Mouse (Mus musculus) forebrain, embryonic 13.5 days (tissue): ENCODE data around the gene Scfd2. TPM values are rescaled to one million over a fixed set of nuclear protein-coding genes. Genes with fewer than 3 reads are reported as not detected.

Source experiments
- ATAC-seq: fragments of 200-750 bp; cut with Nextera tagmentation; 2 replicates; pipeline ENCODE4 v1.8.0; 2017
- H3K27ac ChIP-seq: fragments of 300-500 bp; sonication (generic); 2 replicates; pipeline ENCODE4 v1.5.1; 2015; ENCODE audit warnings: inconsistent platforms, mild to moderate bottlenecking, moderate library complexity
- H3K27me3 ChIP-seq: fragments of 300-500 bp; sonication (generic); 2 replicates; pipeline ENCODE4 v1.6.1; 2015; ENCODE audit warnings: mild to moderate bottlenecking, inconsistent platforms
- H3K36me3 ChIP-seq: fragments of 300-500 bp; sonication (generic); 2 replicates; pipeline ENCODE4 v1.6.1; 2015; ENCODE audit warnings: mild to moderate bottlenecking, inconsistent platforms; ENCODE audit not compliant: poor library complexity, severe bottlenecking
- H3K4me1 ChIP-seq: fragments of 300-500 bp; sonication (generic); 2 replicates; pipeline ENCODE4 v1.6.1; 2015; ENCODE audit warnings: inconsistent platforms
- H3K4me2 ChIP-seq: fragments of 300-500 bp; sonication (generic); 2 replicates; pipeline ENCODE4 v1.6.1; 2015; ENCODE audit warnings: inconsistent platforms, mild to moderate bottlenecking, moderate library complexity
- H3K4me3 ChIP-seq: fragments of 300-500 bp; sonication (generic); 2 replicates; pipeline ENCODE4 v1.5.1; 2015; ENCODE audit warnings: mild to moderate bottlenecking, inconsistent platforms
- H3K9ac ChIP-seq: fragments of 300-500 bp; sonication (generic); 2 replicates; pipeline ENCODE4 v1.6.1; 2015; ENCODE audit warnings: mild to moderate bottlenecking, inconsistent platforms
- H3K9me3 ChIP-seq: fragments of 300-500 bp; sonication (generic); replicated peaks from 2 replicates; pipeline ENCODE4 v1.6.1; 2016; ENCODE audit warnings: inconsistent platforms
- WGBS: fragments of 180-500 bp; shearing (Covaris S2); methylation state at CpG from one replicate; pipeline ENCODE4 v1.1.7; 2015; 5-methylcytosine and 5-hydroxymethylcytosine counted together
- polyA plus RNA-seq: library from polyadenylated mRNA; unstranded; fragments of >200 nt; fragmentation: Nextera tagmentation; extraction: Ambion mirVana; gene quantifications from 2 replicates; pipeline ENCODE4 v1.2.1, GENCODE M21; 2015

Gene Scfd2
- polyA plus RNA-seq, 1 experiment from 2014 or later = 17.9 TPM

DNA sequence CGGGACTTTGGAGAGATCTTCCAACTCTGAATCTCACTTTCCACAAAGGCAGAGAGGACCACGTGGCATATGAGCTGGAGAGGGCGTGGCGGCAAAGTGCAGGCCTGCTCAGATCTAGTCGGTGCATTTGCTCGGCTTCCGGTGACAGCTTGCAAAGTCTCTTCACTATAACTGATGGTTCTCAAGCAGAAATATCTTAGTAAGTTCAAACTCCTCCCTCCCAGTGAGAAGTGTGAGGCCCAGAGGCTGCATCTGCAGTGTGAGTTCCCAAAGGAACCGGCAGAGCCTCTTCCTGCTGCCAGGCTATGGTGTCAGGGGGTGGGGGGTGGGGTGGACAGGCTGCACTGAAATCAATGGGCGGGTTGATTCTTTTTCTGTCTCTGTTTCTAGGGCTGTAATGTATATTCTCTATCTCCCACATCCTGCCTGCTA, 271.2 kb downstream of the Scfd2 start:
- H3K9me3 ChIP-seq = no peaks in the 10 kb centered on the region
- 49% methylated on average over 9 of the region's 9 CpGs for WGBS
- H3K4me3 ChIP-seq = no peak overlapping the region
- peaks cover 21% of the 10 kb centered on the region for H3K4me1 ChIP-seq
- peak overlapping the region; percentile 14; the same call in 1 of the 2 replicates for H3K27ac ChIP-seq
- H3K27me3 ChIP-seq = no peaks in the 10 kb centered on the region
- no peak overlapping the region for H3K4me2 ChIP-seq
- no peak overlapping the region for H3K9ac ChIP-seq
- H3K36me3 ChIP-seq = no peaks in the 10 kb centered on the region
- ATAC-seq = no peak

DNA sequence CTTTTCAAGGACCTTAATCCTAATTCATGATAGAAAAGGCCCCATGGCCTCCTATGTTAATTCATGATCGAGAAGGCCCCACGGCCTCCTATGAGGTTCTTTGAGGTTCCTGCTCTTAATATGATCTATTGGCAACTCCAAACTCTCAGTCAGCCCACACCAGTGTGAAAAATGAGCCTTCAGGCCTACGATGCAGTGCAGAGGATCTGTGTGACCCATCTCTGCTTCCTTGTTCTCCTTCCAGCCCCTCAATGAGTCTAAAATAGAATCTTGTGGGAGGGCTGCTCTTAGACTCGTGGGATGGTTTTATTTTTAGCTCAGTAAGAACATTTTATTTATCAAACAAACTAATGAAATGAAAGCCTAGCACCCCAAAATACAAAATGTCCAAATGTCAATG, 274.9 kb downstream of the Scfd2 start:
- Histone ChIP-seq H3K36me3 (no peaks in the 10 kb centered on the region), H3K27ac (no peak overlapping the region), H3K4me1 (peaks cover 16% of the 10 kb centered on the region), H3K4me3 (no peak overlapping the region), H3K9ac (no peak overlapping the region), H3K27me3 (no peaks in the 10 kb centered on the region), H3K4me2 (no peak overlapping the region), H3K9me3 (no peaks in the 10 kb centered on the region)
- no peak for ATAC-seq
- 75% methylated on average over 4 of the region's 4 CpGs for WGBS

DNA sequence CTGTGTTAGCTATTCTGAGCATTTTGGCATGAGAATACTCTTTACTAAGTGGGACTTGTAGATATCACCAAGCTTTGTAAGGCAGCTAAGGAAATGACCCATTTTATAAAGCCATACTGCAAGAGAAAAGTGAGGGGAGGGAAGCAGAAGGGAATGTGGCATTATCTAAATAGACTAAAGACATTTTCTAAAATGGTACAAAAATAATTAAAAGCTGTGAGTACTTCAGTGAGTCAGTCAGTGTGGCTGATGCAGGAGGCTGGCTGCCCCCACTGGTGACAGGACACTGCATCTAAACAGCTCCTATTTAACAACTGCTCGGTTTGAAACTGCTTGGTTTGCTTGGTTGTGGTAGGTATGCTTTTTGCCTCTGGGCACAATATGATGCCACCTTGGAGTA, 276.6 kb downstream of the Scfd2 start:
- no peaks in the 10 kb centered on the region for H3K9me3 ChIP-seq
- H3K27me3 ChIP-seq = no peaks in the 10 kb centered on the region
- 66% methylated on average over 1 of the region's 1 CpGs for WGBS
- no peaks in the 10 kb centered on the region for H3K36me3 ChIP-seq
- no peak overlapping the region for H3K27ac ChIP-seq
- H3K4me2 ChIP-seq = no peak overlapping the region
- no peak for ATAC-seq
- H3K4me1 ChIP-seq = peaks cover 2% of the 10 kb centered on the region
- no peak overlapping the region for H3K4me3 ChIP-seq
- H3K9ac ChIP-seq = no peak overlapping the region

DNA sequence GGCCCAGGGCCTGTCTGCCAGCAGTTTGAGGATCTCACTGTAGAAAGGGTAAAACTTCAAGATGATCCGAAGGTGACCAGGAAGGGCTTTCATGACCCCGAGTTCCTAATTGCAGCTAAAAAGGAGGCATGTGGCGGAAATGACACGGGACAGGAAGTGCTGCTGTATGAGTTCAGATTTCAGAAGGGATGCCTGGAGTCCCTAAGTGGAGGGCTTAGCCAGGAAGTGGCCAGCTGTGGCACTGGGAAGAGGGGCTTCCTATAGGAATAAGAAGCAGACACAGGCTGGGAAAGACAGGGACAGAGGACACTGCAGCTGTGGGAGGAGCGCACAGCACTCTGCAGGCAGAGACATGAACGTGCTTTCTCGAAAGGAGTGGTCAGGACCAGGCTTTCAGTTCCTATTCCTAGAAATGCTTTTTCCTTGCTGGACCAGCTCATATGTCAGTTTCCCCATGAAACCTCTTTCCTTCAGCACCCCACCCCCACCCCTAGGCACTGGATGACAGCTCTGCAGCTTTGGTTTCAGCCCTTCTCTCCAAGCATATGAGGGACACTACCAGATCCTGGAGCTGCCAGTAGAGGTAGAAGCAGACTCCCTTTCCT, 277.7 kb downstream of the Scfd2 start:
- H3K36me3 ChIP-seq = no peaks in the 10 kb centered on the region
- 85% methylated on average over 7 of the region's 7 CpGs for WGBS

DNA sequence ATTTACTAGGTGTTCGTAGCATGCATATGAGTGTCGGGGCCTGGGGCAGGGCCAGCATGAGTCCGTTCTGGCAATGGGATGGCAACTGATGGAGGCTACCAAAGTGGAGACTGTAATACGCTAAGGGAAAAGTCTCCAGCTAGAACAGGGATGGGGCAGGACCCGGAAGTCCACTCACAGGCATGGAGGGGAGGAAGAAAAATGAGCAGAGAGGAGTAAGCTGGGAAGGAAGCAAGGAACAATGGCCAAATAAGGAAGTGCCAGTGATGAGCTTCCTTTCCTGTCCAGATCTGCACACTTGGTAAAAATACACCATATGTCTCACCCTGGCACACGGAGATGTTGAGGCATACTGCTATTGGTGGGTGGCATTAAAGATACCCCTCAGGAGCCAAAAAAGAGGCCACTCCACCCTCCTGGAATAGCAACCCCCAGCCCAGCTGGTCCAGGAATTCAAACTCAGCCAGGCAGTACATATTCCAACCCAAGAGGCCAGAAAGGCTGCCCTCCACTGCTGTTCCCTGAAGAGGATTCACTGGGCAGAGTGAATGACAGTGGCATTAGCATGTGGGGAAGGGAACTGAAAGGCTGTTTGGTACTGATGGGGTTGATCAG, 278.8 kb downstream of the Scfd2 start:
- Histone ChIP-seq H3K9me3 (no peaks in the 10 kb centered on the region), H3K27ac (no peak overlapping the region), H3K9ac (no peak overlapping the region), H3K27me3 (no peaks in the 10 kb centered on the region), H3K36me3 (no peaks in the 10 kb centered on the region), H3K4me1 (no peaks in the 10 kb centered on the region), H3K4me3 (no peak overlapping the region), H3K4me2 (no peak overlapping the region)
- 83% methylated on average over 6 of the region's 6 CpGs for WGBS
- ATAC-seq = peak; percentile 53; the same call in 1 of the 2 replicates

More for the DNA sequence above, 277.7 kb downstream of the Scfd2 start:
- no peak for ATAC-seq
- Histone ChIP-seq H3K4me1 (no peaks in the 10 kb centered on the region), H3K27me3 (no peaks in the 10 kb centered on the region), H3K4me3 (no peak overlapping the region), H3K9me3 (no peaks in the 10 kb centered on the region), H3K4me2 (no peak overlapping the region), H3K9ac (no peak overlapping the region), H3K27ac (no peak overlapping the region)

DNA sequence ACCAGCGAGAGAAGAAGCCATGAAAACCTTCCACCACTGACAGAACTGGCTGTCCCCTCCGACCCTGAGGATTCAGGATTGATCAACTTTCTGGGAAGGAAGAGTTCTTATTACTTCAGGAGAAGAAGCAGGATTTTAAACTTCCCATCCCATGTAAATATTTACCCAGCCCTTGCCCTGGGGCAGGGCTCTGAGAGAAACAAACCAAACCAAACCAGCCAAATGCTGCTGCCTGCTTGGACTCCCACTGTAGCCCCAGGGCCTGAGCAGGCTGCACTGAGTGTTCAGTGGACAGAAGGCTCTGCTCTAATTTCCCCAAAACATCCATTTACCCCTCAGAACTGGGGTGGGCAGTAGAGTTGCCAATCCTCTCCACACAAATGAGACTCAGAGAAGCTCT, 280.6 kb downstream of the Scfd2 start:
- H3K4me1 ChIP-seq = peaks cover 12% of the 10 kb centered on the region
- no peaks in the 10 kb centered on the region for H3K36me3 ChIP-seq
- WGBS = 94% methylated on average over 2 of the region's 2 CpGs
- no peak overlapping the region for H3K4me2 ChIP-seq
- no peaks in the 10 kb centered on the region for H3K27me3 ChIP-seq
- H3K9ac ChIP-seq = no peak overlapping the region
- H3K27ac ChIP-seq = no peak overlapping the region
- H3K4me3 ChIP-seq = no peak overlapping the region
- no peaks in the 10 kb centered on the region for H3K9me3 ChIP-seq
- ATAC-seq = no peak

DNA sequence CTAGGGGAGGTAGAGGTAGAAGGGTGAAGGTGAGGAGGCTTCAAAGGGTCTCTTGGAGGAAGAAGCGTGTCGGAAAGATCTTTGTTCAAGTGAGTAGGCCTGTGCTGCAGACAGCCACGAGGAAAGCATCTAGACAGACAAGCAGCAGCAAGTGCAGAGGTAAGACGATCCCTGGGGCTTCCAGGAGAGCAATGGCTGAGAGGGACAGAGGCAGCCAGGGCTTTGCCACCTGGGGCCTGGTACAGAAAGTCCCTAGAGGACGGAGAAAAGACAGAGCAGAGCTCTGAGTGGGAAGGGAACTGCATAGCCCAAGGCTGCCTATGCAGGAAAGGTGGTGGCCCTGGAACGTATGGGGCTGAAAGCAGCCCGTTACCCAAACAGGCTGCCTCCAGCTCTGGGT, 281.3 kb downstream of the Scfd2 start:
- WGBS = 67% methylated on average over 7 of the region's 7 CpGs
- Histone ChIP-seq H3K9ac (no peak overlapping the region), H3K27ac (no peak overlapping the region), H3K27me3 (no peaks in the 10 kb centered on the region), H3K4me3 (no peak overlapping the region), H3K36me3 (no peaks in the 10 kb centered on the region), H3K9me3 (no peaks in the 10 kb centered on the region), H3K4me2 (no peak overlapping the region), H3K4me1 (peaks cover 17% of the 10 kb centered on the region)
- no peak for ATAC-seq

DNA sequence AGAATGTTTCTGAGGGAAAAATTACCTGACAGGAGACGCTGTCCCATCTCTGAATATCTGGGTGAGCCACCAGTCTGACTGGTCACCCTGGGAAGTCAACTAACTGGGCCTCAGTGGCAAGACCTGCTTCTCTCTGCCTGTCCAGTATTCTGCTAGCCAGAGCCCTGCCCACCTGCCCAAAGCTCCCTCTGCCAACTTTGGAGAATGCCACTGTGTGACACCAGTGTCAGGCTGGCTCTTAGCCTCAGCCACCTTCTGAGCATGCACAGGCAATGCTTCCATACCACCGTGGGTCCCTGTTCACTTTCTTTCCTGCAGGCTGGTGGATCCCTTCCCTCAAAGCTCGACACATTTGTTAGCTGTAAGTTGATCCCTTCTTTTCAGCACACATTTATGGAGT, 281.8 kb downstream of the Scfd2 start:
- Histone ChIP-seq H3K27ac (no peak overlapping the region), H3K4me3 (no peak overlapping the region), H3K9me3 (no peaks in the 10 kb centered on the region), H3K36me3 (no peaks in the 10 kb centered on the region), H3K4me2 (no peak overlapping the region), H3K27me3 (no peaks in the 10 kb centered on the region), H3K9ac (no peak overlapping the region), H3K4me1 (peaks cover 20% of the 10 kb centered on the region)
- WGBS = 60% methylated on average over 3 of the region's 3 CpGs
- no peak for ATAC-seq

DNA sequence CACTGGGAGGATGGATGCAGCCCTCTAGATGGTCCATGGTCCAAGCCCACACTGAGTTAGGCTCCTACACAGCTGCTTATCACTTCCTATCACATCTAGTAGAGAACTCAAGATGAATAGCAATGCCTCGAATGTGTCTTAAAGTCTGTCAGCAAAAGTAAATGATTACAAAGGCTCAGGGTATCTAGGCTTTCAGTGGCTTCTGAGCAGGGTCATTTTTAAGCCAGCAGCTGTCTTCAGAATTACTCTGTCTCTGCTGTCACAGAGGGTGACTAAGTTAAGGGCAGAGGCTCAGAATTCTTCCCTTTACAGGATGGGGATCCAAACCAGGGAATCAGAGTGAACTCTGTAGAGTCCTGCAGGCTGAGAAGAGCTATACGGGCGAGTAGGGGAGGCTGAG, 284.6 kb downstream of the Scfd2 start:
- H3K9me3 ChIP-seq = no peaks in the 10 kb centered on the region
- 88% methylated on average over 3 of the region's 3 CpGs for WGBS
- H3K9ac ChIP-seq = no peak overlapping the region
- H3K27me3 ChIP-seq = no peaks in the 10 kb centered on the region
- peaks cover 23% of the 10 kb centered on the region for H3K4me1 ChIP-seq
- H3K27ac ChIP-seq = no peak overlapping the region
- no peaks in the 10 kb centered on the region for H3K36me3 ChIP-seq
- no peak overlapping the region for H3K4me3 ChIP-seq
- H3K4me2 ChIP-seq = no peak overlapping the region
- ATAC-seq = no peak

DNA sequence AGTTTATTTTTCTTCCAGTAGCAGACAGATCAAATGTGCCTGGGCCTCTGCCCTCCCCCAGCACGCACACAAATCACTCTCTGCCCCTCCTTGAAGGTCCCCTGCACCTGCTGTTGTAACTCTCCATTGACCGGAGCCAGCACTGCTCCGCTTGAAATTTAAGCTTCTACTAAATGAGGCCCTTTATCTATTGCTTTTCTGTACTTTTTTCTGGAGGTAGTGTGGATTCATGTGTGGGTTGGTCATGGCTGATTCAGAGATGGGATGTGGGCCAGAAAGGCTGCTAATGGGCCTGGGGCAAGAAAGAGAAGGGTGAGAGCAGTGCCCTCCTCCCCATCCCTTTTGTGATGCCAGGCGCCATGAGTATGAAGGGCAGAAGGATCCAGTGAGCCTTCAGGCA, 285.1 kb downstream of the Scfd2 start:
- WGBS = 31% methylated on average over 4 of the region's 4 CpGs
- H3K27me3 ChIP-seq = no peaks in the 10 kb centered on the region
- no peak overlapping the region for H3K9ac ChIP-seq
- no peak overlapping the region for H3K4me3 ChIP-seq
- H3K4me1 ChIP-seq = peaks cover 23% of the 10 kb centered on the region
- no peak overlapping the region for H3K4me2 ChIP-seq
- H3K36me3 ChIP-seq = no peaks in the 10 kb centered on the region
- no peaks in the 10 kb centered on the region for H3K9me3 ChIP-seq
- no peak for ATAC-seq
- H3K27ac ChIP-seq = no peak overlapping the region

DNA sequence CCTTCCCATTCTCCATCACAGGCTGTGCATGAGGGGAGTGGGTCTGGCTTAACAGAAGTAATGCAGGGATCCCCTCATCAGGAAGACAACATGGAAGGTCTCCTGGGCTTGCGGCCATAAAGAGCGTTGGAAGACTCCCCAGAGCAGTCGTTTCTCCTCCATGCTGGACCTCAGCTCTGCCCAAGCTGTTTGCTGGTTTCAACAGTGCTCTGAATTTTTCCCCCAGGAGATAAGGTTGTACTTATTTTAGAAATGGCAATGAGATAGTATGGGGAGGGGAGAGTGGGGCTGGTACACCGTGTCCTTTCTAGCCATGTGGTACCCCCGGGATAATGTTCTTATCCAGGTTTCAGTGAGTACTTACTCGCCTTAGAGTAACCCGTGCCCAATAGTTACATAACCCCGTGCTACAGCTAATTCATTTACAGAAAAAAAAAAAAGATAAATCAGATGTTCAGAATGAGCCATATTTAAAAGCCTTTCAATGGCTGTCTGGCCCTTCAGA, 285.9 kb downstream of the Scfd2 start:
- Histone ChIP-seq H3K36me3 (no peaks in the 10 kb centered on the region), H3K27me3 (no peaks in the 10 kb centered on the region), H3K4me3 (no peak overlapping the region), H3K9ac (no peak overlapping the region), H3K4me1 (peaks cover 23% of the 10 kb centered on the region), H3K4me2 (no peak overlapping the region), H3K27ac (no peak overlapping the region), H3K9me3 (no peaks in the 10 kb centered on the region)
- WGBS = 92% methylated on average over 8 of the region's 8 CpGs
- no peak for ATAC-seq

DNA sequence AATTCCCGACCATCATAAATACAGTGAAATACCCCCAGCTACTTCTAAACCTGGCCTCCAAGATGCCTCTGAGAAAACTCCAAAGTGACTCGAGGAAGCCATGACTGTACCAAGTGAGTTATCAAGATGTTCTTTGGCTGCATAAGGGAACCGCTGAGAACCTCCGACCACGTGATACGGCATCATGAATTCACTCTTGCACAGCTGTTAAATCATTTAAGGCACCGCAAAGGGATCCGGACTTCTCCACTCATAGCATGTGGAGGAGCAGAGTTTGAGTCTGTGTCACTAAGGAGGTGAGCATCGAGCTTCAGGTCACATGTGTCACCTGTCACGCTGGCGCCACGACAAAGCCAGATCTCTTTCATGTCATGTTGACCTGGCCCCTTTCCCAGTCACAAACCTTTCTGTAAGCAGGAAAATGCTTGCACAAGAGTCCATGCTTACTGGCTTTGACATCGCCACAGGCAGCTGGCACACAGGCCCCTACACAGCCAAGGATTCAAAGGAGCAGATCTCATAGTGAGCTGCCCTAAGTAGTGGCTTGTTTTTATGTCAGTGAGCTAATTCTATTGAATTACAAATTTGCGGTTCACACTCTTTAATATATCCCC, 287.0 kb downstream of the Scfd2 start:
- H3K9ac ChIP-seq = no peak overlapping the region
- 90% methylated on average over 14 of the region's 14 CpGs for WGBS
- no peak for ATAC-seq

More for the DNA sequence above, 287.0 kb downstream of the Scfd2 start:
- no peaks in the 10 kb centered on the region for H3K27me3 ChIP-seq
- no peak overlapping the region for H3K4me3 ChIP-seq
- no peak overlapping the region for H3K27ac ChIP-seq
- no peak overlapping the region for H3K4me2 ChIP-seq
- peaks cover 23% of the 10 kb centered on the region for H3K4me1 ChIP-seq
- H3K36me3 ChIP-seq = no peaks in the 10 kb centered on the region
- H3K9me3 ChIP-seq = no peaks in the 10 kb centered on the region
